Mouse (Mus musculus) skeletal muscle tissue, adult 2 months (tissue): ENCODE measurements around the gene Gm20388.

Experiments used
- DNase-seq: peaks from one replicate; pipeline ENCODE4 v3.0.0-alpha.2; 2012; ENCODE audit warnings: low read depth, low spot score

Gm20388 gene

GRCm38 (mm10) chr8:120309326-120309725 lies 398.7 kb downstream of the Gm20388 start:
- DNase-seq, result peak; percentile 81

- no peak for DNase-seq
These were observed 399.4 kb downstream of the Gm20388 start for GRCm38 (mm10) chr8:120310063-120310462.

- no peak for DNase-seq
These were observed 401.8 kb downstream of the Gm20388 start for GRCm38 (mm10) chr8:120312452-120312851.

- no peak for DNase-seq
These were observed 403.0 kb downstream of the Gm20388 start for GRCm38 (mm10) chr8:120313674-120314073.

GRCm38 (mm10) chr8:120314932-120315331 lies 404.3 kb downstream of the Gm20388 start:
- no peak for DNase-seq

- no peak for DNase-seq
These were observed 405.0 kb downstream of the Gm20388 start for GRCm38 (mm10) chr8:120315644-120316043.

GRCm38 (mm10) chr8:120316707-120317106 lies 406.1 kb downstream of the Gm20388 start:
- DNase-seq, result no peak

- DNase-seq, result no peak
These were observed 406.6 kb downstream of the Gm20388 start for GRCm38 (mm10) chr8:120317118-120317824.

GRCm38 (mm10) chr8:120318476-120318991 lies 407.9 kb downstream of the Gm20388 start:
- no peak for DNase-seq

GRCm38 (mm10) chr8:120319449-120319848 lies 408.8 kb downstream of the Gm20388 start:
- DNase-seq, result peak; percentile 83

GRCm38 (mm10) chr8:120320146-120320545 lies 409.5 kb downstream of the Gm20388 start:
- no peak for DNase-seq

- no peak for DNase-seq
These were observed 411.1 kb downstream of the Gm20388 start for GRCm38 (mm10) chr8:120321724-120322123.

- DNase-seq, result peak; percentile 49
These were observed 412.4 kb downstream of the Gm20388 start for GRCm38 (mm10) chr8:120322956-120323448.

- DNase-seq, result no peak
These were observed 413.9 kb downstream of the Gm20388 start for GRCm38 (mm10) chr8:120324555-120324954.

GRCm38 (mm10) chr8:120325172-120325767 lies 414.6 kb downstream of the Gm20388 start:
- DNase-seq, result no peak

- DNase-seq, result no peak
These were observed 416.5 kb downstream of the Gm20388 start for GRCm38 (mm10) chr8:120327131-120327554.

- DNase-seq, result no peak
These were observed 417.9 kb downstream of the Gm20388 start for GRCm38 (mm10) chr8:120328361-120329022.

GRCm38 (mm10) chr8:120329030-120329748 lies 418.5 kb downstream of the Gm20388 start:
- no peak for DNase-seq

GRCm38 (mm10) chr8:120331027-120331426 lies 420.4 kb downstream of the Gm20388 start:
- DNase-seq, result no peak

- no peak for DNase-seq
These were observed 422.0 kb downstream of the Gm20388 start for GRCm38 (mm10) chr8:120332379-120333229.

GRCm38 (mm10) chr8:120333681-120334080 lies 423.0 kb downstream of the Gm20388 start:
- no peak for DNase-seq
